Mouse (Mus musculus) neural tube, embryonic 11.5 days (tissue): ENCODE measurements around the gene Reg4. TPM values are rescaled to one million over a fixed set of nuclear protein-coding genes. Genes with fewer than 3 reads are reported as not detected.

Experiments used
- ATAC-seq: fragments of 200-750 bp; cut with Nextera tagmentation; 2 replicates; pipeline ENCODE4 v1.8.0; 2017; ENCODE audit warnings: moderate number of reproducible peaks, mild to moderate bottlenecking, moderate TSS enrichment, moderate library complexity; ENCODE audit not compliant: insufficient read depth, low FRiP score, low TSS enrichment
- DNase-seq: peaks from one replicate; pipeline ENCODE4 v3.0.0-alpha.2; 2015; ENCODE audit warnings: low spot score
- H3K27ac ChIP-seq: fragments of 300-500 bp; sonication (generic); 2 replicates; pipeline ENCODE4 v1.5.1; 2014; ENCODE audit warnings: low read depth, mild to moderate bottlenecking, low read length
- H3K27me3 ChIP-seq: fragments of 300-500 bp; sonication (generic); 2 replicates; pipeline ENCODE4 v1.6.1; 2014; ENCODE audit warnings: mild to moderate bottlenecking, low read length, mixed read lengths; ENCODE audit not compliant: control insufficient read depth, insufficient read depth
- H3K36me3 ChIP-seq: fragments of 300-500 bp; sonication (generic); 2 replicates; pipeline ENCODE4 v1.6.1; 2014; ENCODE audit warnings: mild to moderate bottlenecking, low read length, moderate library complexity, mixed read lengths; ENCODE audit not compliant: control insufficient read depth, insufficient read depth
- H3K4me1 ChIP-seq: fragments of 300-500 bp; sonication (generic); 2 replicates; pipeline ENCODE4 v1.6.1; 2014; ENCODE audit warnings: low read length, mixed read lengths; ENCODE audit not compliant: control insufficient read depth, insufficient read depth
- H3K4me2 ChIP-seq: fragments of 300-500 bp; sonication (generic); 2 replicates; pipeline ENCODE4 v1.6.1; 2014; ENCODE audit warnings: low read depth, mild to moderate bottlenecking, moderate library complexity
- H3K4me3 ChIP-seq: fragments of 300-500 bp; sonication (generic); 2 replicates; pipeline ENCODE4 v1.5.1; 2014; ENCODE audit warnings: low read depth, low read length
- H3K9ac ChIP-seq: fragments of 300-500 bp; sonication (generic); 2 replicates; pipeline ENCODE4 v1.6.1; 2014; ENCODE audit warnings: mild to moderate bottlenecking, low read length
- H3K9me3 ChIP-seq: fragments of 300-500 bp; sonication (generic); 2 replicates; pipeline ENCODE4 v1.6.1; 2016; ENCODE audit warnings: low read length; ENCODE audit not compliant: control insufficient read depth
- WGBS: fragments of 180-500 bp; shearing (Covaris S2); extraction: QIAGEN DNeasy Blood & Tissue Kit; methylation state at CpG from one replicate; pipeline ENCODE4 v1.1.7; 2014; 5-methylcytosine and 5-hydroxymethylcytosine counted together
- polyA plus RNA-seq: library from polyadenylated mRNA; unstranded; fragments of >200 nt; fragmentation: Nextera tagmentation; extraction: Ambion mirVana; gene quantifications from 2 replicates; pipeline ENCODE4 v1.2.1, GENCODE M21; 2014

Reg4 gene
- polyA plus RNA-seq, 1 experiment from 2014 or later, result not detected

DNA sequence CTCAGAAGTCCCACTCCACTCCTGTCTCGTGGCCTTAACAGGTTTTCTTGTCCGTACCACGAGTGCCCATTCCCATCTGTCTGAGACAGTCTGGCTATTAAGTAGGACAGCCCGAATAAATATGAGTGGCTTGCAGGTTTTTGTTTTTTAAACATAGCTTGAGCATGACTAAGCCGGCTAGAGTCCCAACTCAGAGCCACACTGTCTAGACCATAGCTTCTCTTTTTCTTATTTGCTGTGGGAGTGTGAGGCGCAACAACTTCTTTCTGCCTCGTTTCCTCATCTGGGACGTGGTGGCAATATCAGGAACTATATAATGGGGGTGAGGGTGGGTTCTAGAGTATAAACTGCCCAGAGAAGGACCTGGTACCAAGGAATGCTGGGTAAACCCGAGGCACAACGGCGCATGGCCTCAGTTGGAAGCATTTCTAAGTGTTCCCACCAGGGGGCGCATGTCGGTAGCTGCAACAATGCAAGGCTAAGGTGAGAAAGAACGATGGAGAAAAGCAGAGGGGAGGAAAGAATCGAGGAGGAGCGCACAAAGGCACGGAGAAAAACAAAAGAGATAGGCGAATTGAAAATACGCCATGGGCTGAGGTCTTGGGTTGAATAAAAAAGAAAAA is 5.1 kb downstream of the Reg4 start:
- Histone ChIP-seq H3K4me3 (no peak overlapping the region), H3K4me2 (no peak overlapping the region), H3K27me3 (no peaks in the 10 kb centered on the region), H3K9ac (no peak overlapping the region), H3K9me3 (no peaks in the 10 kb centered on the region), H3K27ac (no peak overlapping the region), H3K4me1 (no peaks in the 10 kb centered on the region), H3K36me3 (no peaks in the 10 kb centered on the region)
- peak; percentile 83 for DNase-seq
- peak; percentile 76 for ATAC-seq
- WGBS, result 35% methylated on average over 19 of the region's 19 CpGs

GRCm38 (mm10) chr3:98227763-98228162 is 5.8 kb downstream of the Reg4 start:
- no peaks in the 10 kb centered on the region for H3K9me3 ChIP-seq
- DNase-seq, result no peak
- 80% methylated on average over 3 of the region's 3 CpGs for WGBS
- H3K27ac ChIP-seq, result no peak overlapping the region
- ATAC-seq, result no peak
- no peak overlapping the region for H3K9ac ChIP-seq
- no peaks in the 10 kb centered on the region for H3K36me3 ChIP-seq
- H3K4me3 ChIP-seq, result no peak overlapping the region
- H3K4me1 ChIP-seq, result no peaks in the 10 kb centered on the region
- no peak overlapping the region for H3K4me2 ChIP-seq
- H3K27me3 ChIP-seq, result no peaks in the 10 kb centered on the region

DNA sequence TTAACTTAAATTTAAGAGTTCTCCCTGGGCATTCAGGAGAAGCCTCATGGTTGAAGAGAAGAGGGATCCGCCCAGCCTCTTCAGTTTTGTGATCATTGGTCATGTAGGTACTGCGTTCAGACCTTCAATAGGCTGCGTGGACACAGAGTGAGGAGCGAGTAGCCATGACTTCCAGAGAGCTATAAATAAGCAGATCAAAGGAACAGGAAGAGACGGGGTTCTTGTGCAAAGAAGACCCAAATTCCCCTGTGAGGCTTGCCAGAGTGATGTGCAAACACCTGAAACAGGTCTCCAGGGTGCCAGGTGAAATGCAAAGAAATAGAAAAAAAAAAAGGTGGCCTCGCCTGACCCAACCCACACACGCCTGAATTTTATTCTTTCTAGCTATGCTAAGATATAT is 8.0 kb downstream of the Reg4 start:
- Histone ChIP-seq H3K4me3 (no peak overlapping the region), H3K9ac (no peak overlapping the region), H3K4me1 (no peaks in the 10 kb centered on the region), H3K27ac (no peak overlapping the region), H3K4me2 (no peak overlapping the region), H3K36me3 (no peaks in the 10 kb centered on the region), H3K27me3 (no peaks in the 10 kb centered on the region), H3K9me3 (no peaks in the 10 kb centered on the region)
- WGBS, result 76% methylated on average over 7 of the region's 7 CpGs
- DNase-seq (no peak), ATAC-seq (no peak)

- no peak for DNase-seq
- Histone ChIP-seq H3K36me3 (no peaks in the 10 kb centered on the region), H3K27me3 (no peaks in the 10 kb centered on the region), H3K4me2 (no peak overlapping the region), H3K27ac (no peak overlapping the region), H3K9ac (no peak overlapping the region), H3K9me3 (no peaks in the 10 kb centered on the region), H3K4me1 (no peaks in the 10 kb centered on the region), H3K4me3 (no peak overlapping the region)
- ATAC-seq, result no peak
Measured at GRCm38 (mm10) chr3:98233504-98233903, 11.5 kb downstream of the Reg4 start.

DNA sequence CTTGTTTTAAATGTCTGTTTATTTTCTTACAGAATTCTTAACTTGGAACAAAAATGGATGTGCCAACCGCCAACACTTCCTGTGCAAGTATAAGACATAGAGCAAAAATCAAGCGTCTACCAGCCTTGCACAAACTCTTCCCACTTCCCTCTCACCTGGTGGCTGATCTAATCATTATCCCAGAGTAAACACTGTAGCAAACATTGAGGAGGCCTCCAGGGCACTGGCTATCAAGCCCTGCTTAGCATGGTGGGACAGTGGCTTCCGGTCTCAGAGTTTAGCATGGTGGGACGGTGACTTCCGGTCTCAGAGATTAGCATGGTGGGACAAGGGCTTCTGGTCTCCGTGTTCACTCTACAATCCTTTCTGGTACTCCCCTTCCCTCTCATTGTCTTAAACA is 14.3 kb downstream of the Reg4 start:
- Histone ChIP-seq H3K27ac (no peak overlapping the region), H3K9ac (no peak overlapping the region), H3K9me3 (no peaks in the 10 kb centered on the region), H3K4me2 (no peak overlapping the region), H3K4me3 (no peak overlapping the region), H3K36me3 (no peaks in the 10 kb centered on the region), H3K27me3 (no peaks in the 10 kb centered on the region), H3K4me1 (no peaks in the 10 kb centered on the region)
- no peak for ATAC-seq
- 91% methylated on average over 6 of the region's 6 CpGs for WGBS
- no peak for DNase-seq

GRCm38 (mm10) chr3:98237240-98237639 is 15.3 kb downstream of the Reg4 start:
- WGBS, result 41% methylated on average over 5 of the region's 5 CpGs
- ATAC-seq (no peak), DNase-seq (no peak)
- Histone ChIP-seq H3K9me3 (no peaks in the 10 kb centered on the region), H3K36me3 (no peaks in the 10 kb centered on the region), H3K9ac (no peak overlapping the region), H3K4me1 (no peaks in the 10 kb centered on the region), H3K4me3 (no peak overlapping the region), H3K4me2 (no peak overlapping the region), H3K27ac (no peak overlapping the region), H3K27me3 (no peaks in the 10 kb centered on the region)

DNA sequence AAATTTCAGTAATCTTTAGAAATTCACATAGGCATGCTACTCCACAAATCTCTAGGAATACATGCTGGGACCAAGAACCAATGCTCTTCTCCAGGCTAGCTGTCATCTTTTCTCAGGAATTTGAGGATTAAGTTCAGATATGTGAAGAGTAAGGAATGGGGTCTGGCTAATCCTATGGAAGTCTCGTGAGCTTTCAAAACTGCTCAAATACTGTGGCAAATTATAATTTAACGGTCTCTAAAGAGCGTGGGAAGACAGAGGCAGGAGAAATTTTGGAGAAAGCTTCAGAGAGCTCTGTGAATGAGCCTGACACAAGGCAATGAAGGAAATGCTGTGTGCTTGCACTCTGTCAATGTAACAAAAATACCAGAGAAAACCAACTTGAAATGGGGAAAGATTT is 16.2 kb downstream of the Reg4 start:
- no peaks in the 10 kb centered on the region for H3K36me3 ChIP-seq
- H3K4me2 ChIP-seq, result no peak overlapping the region
- no peaks in the 10 kb centered on the region for H3K4me1 ChIP-seq
- H3K27me3 ChIP-seq, result no peaks in the 10 kb centered on the region
- no peak overlapping the region for H3K27ac ChIP-seq
- WGBS, result 64% methylated on average over 3 of the region's 3 CpGs
- DNase-seq (no peak), ATAC-seq (no peak)
- no peak overlapping the region for H3K9ac ChIP-seq
- H3K9me3 ChIP-seq, result no peaks in the 10 kb centered on the region
- H3K4me3 ChIP-seq, result no peak overlapping the region

DNA sequence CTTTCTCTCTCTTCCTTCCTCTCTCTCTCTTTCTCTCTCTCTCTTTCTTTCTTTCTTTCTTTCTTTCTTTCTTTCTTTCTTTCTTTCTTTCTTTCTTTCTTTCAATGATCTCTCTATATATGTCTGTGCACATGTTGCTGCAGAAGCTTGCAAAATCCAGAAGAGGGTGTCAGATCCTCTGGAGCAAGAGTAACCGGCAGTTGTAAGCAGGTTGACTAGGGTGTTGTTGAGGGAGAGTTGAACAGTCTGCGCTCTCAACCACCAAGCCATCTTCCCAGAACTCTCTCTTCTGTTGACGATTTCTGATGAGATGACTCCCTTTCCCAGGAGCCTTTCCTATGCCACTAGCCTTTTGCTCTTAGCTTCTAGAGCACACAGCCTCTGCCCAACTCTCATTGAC is 20.1 kb downstream of the Reg4 start:
- Histone ChIP-seq H3K9me3 (no peaks in the 10 kb centered on the region), H3K9ac (no peak overlapping the region), H3K4me1 (peaks cover 4% of the 10 kb centered on the region; the same call in 1 of the 2 replicates), H3K4me2 (no peak overlapping the region), H3K27ac (no peak overlapping the region), H3K36me3 (no peaks in the 10 kb centered on the region), H3K4me3 (no peak overlapping the region), H3K27me3 (no peaks in the 10 kb centered on the region)
- DNase-seq (no peak), ATAC-seq (no peak)
- WGBS, result 91% methylated on average over 3 of the region's 3 CpGs

GRCm38 (mm10) chr3:98242458-98243037 is 20.6 kb downstream of the Reg4 start:
- Histone ChIP-seq H3K9ac (no peak overlapping the region), H3K4me1 (peaks cover 4% of the 10 kb centered on the region; the same call in 1 of the 2 replicates), H3K4me2 (no peak overlapping the region), H3K36me3 (no peaks in the 10 kb centered on the region), H3K9me3 (no peaks in the 10 kb centered on the region), H3K27me3 (no peaks in the 10 kb centered on the region), H3K27ac (no peak overlapping the region), H3K4me3 (no peak overlapping the region)
- WGBS, result 60% methylated on average over 8 of the region's 8 CpGs
- DNase-seq (no peak), ATAC-seq (no peak)
